Mouse (Mus musculus) layer of hippocampus, postnatal 14 days (tissue): ENCODE results near the gene Ern2. TPM values are rescaled to one million over a fixed set of nuclear protein-coding genes. Genes with fewer than 3 reads are reported as not detected.
A peak's percentile ranks its signal among the peaks of the same experiment; 100 is the strongest.

Source experiments
- DNase-seq, 2 experiments: peaks; one replicate each; pipeline ENCODE4 v3.0.0; 2021 to 2022; ENCODE audit warnings: low spot score in 2 of 2, mixed read lengths in 1 of 2
- long read RNA-seq, 2 experiments: library from polyadenylated mRNA; stranded (forward); transcript quantifications; one replicate each; pipeline ENCODE4 v2.0.0; 2021
- total RNA-seq, 2 experiments: library from RNA; stranded (reverse); gene quantifications; 2 replicates each; pipeline ENCODE4 v1.2.3; 2021

Gene Ern2
- 1 to 10 TPM in 1 of 2 experiments, under 1 TPM in 1; 0.65 to 1.0 TPM for total RNA-seq
- long read RNA-seq, experiment 1, partial matches to known transcripts: 0 of 1 reads
- long read RNA-seq, experiment 1, other reads (novel, unspliced or antisense): 1 of 1 reads
- long read RNA-seq, experiment 2, partial matches to known transcripts: 0 of 1 reads
- long read RNA-seq, experiment 2, other reads (novel, unspliced or antisense): 1 of 1 reads

DNA sequence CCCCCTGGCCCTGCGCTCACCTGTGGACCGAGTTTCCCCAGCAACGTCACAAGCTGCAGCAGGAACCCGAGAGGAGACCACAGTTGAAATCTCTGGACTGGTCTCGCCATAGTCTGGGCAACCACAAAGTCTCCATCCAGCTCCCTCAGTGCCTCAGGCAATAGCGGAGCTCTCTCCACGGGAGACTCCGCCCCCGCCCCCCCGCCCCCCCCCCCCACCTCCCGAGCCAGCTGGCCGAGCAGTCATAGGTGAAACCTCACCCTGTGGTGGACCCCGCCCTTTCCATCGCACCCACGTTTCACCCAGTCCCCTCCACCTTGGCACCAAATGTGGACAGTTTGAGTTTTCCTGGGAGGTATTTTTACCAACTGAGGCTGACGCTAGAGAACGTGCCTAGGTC lies at the start of gene Ern2:
TSS of gene Ern2 (minus strand) at position 165 of the 400 bp plus-strand sequence.
- DNase-seq: no peak

DNA sequence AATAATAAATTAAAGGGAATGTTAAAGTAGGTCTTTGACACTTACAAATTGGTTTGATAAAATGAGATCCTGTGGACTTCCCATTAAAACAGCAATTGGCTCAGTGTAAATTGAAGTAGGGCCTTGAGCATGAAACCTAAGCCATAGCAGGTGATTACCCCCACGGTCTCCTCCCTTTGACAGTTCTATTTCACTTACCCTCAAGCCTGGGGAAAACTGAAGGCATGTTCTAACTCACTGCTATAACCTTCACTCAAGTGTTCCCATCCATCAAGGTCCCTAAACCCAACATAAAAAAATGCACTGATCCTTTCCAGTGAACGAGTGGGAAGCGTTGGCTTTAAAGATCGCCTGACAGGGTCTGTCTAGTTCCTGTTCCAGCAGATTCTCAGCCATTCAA lies 44.9 kb upstream of the Ern2 start:
- no peak for DNase-seq

DNA sequence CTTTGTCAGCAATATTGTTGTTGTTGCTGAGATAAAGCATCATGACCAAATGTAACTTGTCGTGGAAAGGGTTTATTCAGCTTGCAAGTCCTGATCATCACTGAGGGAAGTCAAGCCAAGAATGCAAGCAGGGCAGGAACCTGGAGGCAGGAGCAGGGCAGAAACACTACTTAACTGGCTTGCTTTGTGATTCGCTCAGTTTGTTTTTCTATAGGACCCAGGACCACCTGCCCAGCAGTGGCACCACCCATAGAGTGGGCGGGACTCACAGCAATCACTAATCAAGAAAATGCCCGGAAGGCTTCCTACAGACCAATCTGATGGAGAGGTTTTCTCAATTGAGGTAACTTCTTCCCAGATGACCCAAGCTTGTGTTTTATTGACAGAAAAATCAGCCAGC lies 43.9 kb upstream of the Ern2 start:
- DNase-seq: no peak

DNA sequence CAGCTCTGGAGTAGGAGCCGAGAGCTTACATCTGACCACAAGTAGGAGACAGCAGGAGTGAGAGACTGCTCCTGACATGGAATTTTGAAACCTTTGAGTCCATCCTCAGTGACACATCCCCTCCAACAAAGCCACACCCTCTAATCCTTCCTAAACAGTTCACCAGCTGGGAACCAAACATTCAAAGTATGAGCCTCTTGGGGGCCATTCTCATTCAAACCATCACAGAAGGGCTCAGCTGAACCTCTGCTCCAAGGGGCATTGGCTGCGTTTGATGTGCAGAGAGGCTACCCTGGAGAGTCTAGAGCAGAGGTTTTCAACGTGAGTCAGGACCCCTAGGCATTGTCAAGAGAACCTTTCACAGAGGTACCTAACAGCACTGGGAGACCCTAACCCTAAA lies 43.3 kb upstream of the Ern2 start:
- no peak for DNase-seq

DNA sequence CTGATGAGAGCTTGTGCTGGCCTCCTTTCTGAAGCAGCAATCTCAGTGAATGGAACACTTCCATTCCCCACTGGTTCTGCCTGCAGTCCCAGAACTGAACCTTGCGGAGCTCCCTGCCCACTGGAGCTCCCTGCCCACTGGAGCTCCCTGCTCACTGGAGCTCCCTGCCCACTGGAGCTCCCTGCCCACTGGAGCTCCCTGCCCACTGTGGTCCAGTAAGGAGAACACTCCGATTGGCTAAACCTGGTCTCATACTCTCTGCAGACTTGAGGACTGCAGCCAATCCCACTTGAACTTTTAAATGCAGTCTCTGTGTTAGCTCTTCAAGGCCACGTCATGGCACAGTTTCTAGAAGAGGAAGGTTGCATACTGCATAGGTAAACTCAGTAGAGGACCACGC lies 40.7 kb upstream of the Ern2 start:
- no peak for DNase-seq

DNA sequence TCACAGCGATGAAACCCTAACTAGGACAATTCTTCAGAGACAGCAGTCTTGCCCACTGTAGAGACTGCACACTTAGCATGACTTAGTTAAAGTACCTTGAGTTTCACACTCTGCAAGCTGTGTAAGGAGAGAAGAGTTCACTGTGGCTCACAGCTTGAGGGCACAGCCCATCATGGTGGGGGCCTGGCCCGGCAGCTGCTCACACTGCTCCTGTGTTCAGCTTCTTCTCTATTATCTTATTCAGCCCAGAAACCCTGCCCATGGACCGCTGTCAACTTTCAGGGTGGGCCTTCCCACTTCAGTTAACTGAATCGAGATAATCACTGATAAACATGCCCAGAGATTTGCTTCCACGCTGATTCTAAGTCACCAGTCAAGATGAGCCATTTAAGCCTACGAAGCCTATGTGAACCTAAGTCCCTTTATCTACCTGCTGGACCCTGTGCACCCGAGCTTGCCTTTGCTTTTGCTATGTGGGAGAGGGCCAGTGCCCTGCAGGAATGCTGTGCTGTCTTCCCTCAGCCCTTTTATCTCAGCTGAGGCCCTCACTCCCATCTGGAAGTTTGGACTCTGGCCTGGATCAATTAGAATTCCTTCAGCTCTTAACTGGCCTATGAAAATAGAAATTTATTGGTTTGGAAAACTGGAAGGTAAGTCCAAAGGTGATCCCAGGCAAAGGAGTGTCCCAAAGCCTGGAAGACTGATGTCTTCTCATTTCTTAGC lies 40.2 kb upstream of the Ern2 start:
- DNase-seq: no peak

DNA sequence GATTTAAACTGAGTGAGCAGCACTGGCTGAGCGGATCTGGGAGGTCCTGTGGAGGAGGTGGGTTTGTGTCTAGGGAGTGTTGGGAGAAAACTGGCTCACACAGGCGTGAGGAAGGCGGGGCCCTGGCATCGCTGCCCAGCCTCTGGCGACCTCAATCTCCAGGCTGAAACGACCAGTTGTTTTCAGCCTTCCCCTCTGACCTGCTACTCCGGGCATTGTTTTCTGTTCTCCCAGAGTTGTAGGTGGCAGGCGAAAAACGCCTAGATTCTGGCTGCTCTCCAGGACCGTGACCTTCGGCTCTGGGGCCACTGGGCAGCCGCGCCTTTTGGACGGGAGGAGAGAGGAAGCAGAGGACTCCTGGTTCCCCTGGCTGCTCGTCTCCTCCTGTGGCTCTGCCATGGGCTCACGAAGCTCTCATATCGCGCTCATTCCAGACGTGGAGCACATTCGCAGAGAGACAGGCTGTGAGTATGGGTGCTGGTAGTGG lies 33.4 kb upstream of the Ern2 start, which contains the start of gene Chp2:
TSS of gene Chp2 (plus strand) at position 182 of the 487 bp plus-strand sequence.
- DNase-seq: no peak

DNA sequence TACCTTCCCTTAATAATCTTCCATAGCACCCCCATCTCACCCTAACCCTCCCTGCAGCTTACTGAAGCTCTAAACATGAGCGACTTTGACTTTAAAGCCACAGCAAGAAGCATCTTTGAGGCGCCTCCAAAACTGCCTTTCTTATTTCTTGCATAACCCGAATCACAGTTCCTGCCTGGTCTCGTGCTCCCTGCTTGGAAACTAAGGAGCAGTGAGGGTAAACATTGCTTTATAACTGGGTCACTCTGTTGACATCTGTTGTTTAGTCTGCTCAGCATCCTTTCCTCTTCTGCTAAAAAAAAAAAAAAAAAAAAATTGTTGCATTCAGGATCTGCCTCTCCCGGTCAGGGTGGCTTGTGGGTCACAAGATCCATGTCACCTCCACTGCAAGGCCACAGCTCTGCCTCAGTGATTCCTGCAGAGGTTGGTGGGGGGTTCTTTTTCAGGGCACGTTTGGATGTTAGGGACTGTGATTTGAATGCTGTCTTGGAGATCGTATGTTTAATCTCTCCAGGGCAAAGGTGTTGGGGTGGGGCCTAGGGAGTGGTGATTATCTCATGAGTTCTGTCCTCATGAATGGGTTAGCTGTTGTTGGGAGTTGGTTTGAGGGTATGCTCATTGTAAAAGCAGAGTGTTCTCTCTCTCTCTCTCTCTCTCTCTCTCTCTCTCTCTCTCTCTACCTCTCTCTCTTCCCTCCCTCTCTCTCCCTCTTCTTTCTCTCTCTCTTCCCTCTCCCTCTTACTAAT lies 22.4 kb upstream of the Ern2 start:
- no peak for DNase-seq

DNA sequence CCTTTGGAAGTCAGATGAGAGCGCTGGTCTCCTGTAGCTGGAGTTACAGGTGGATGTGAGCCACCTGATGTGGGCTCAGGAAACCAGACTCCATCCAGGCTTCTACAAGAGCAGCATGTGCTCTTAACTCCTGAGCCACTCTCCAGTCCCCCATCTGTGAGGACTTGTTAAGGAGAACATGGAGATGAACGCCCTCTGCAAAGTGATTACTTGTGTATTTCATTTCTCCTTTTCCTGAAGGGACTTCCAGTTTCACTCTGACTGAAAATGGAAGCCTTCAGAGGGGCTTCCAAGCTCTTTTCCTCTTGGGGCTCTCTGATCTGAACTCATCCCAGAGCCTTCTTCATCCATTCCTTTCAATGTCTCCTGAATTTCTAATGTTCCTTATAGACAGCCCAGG lies 20.1 kb upstream of the Ern2 start:
- no peak for DNase-seq

DNA sequence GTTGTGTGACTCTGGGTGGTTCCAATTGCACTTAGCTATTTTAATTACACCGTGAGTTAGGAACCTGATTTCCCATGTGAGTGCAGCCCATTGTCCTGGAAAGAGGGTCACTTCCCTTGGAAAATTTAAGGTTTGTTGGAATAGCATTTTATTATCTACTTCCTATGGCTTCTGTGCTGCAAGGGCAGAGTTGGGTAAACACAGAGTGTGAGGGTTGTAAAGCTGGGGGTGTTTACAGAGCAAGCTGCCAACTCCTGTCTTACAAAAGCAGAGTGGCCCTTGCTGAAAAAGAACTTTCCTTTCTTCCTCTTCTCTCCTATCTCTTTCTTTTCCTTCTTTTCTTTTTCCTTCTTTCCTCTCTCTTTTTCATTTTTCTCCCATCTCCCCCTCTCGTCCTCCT lies 17.9 kb upstream of the Ern2 start:
- no peak for DNase-seq

DNA sequence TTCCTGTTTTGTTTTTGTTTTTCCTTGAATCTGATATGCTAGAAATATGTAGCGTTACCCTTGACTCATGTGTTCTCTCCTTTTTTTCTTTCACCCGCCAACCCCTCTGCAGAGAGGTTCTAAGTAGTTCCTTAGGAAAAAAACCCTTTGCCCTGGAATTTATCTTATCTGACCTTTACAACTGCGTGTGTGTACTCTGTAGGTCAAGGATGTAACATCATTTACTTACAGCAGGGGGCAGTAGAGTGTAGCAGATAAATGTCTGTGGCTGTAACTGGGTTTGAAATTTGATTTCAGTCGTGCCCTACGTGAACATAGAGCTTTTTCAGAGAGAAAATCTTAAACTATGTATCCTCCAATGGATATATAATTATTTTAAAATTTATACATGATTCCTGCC lies 13.3 kb upstream of the Ern2 start:
- peak in 1 of 2 experiments; percentile 65 for DNase-seq

DNA sequence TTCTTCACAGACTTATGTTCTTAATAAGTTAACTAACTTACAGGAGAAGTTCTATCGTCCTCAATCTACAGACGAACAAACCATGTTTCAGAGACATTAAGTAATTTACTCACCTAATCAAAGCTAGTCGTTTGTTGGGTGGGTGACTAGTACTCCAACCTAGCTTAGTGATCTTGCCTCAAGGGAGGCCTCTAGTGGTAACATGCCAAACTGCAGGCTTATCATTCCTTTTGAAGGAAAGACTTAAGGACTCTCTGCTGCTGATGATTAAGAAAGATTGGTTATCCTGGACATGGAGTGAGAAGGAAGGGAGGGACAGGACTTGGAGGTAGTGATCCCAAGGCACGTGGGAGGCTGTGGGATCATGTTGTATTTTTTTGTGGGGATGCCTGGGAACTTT lies 11.3 kb upstream of the Ern2 start:
- DNase-seq: peak in 1 of 2 experiments; percentile 55

DNA sequence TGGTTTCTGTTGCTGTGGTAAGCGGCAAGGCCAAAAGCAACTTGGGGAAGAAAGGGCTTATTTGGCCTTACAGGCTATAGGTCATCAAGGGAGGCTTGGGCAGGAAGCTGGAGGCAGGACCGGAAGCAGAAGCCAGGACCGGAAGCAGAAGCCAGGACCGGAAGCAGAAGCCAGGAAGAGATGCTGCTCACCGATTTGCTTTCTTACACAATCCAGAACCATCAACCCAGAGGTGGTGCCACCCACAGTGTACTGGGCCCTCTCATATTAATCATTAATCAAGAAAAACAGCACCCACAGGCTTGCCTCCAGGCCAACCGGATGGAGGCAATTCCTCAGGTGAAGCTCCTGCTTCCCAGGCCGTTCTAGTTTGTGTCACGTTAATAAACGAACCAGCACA lies 10.8 kb upstream of the Ern2 start:
- DNase-seq: no peak

DNA sequence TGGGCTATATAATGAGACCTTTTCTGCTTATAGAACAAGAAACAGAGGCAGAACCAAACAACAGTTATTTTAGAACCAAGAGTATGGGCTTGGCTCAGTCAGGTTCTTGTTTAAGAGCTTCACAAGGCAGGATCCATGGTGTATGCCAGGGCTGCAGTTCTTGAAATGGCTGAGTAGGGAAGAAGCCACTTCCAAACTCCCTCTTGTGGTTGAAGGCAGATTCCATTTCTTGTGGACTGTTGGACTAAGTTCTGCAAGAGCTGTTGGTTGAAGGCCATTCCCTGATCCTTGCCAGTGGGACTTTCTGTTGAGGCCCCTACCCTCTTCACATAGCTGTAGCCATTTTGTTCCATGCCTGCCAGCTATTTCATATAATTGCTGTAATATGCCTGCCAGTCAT lies 7.9 kb upstream of the Ern2 start:
- no peak for DNase-seq

DNA sequence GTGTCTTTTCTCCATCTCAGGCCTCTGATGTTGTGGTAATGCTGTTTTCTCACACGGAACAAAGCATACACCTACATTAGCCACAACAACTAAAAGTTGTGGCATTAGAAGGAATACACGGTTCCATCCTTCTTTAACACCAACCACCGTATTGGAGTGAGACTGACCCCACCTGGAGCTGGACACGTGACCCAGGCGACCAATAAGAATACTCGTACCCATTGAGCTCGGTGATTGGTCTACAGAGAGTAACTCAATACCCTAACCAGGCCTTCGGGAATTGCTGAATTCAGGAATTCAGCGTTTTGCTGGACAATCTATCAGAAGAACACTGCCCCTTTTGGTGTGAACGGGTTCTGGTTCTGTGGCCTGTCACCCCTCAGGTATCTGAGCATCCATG lies 5.1 kb upstream of the Ern2 start:
- DNase-seq: no peak

DNA sequence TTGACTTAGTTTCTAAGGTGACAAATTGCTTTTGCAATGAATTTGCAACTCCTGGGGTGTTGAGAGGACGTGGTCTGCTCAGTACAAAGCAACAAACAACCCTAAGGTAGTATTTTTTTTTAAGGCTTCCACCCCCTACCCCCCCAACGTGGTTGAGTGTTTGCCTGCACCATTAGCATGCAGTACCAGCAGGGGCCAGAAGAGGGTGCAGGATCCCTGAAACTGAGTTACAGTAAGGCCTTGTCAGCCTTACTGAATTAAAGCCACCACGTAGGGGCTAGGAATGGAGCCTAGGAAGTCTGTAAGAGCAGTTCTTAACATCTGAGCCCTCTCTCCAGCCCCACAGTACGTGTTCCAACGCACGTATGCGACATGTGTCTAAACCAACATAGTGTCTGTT lies 3.5 kb upstream of the Ern2 start:
- peak; percentile 14 to 22 for DNase-seq

DNA sequence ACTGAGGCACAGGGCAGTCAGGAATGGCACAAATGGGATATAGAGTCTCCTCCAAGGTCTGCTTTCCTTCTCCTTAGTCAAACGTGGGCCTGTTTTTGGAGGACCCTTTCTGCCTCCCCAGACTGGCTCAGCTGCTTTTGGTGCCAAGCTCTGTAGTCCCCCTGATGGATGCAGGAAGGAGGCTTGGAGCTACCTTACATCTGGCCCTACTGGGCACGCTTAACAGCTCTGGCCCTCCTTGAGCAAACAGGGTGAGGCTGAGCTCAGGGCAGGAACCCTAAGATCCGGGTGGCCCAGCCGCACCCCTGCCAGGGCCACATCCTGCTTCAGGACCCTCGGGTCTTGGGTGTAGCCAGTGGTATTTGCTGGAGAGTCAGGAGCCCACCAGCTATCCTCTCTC lies 1.4 kb downstream of the Ern2 start:
- DNase-seq: no peak

DNA sequence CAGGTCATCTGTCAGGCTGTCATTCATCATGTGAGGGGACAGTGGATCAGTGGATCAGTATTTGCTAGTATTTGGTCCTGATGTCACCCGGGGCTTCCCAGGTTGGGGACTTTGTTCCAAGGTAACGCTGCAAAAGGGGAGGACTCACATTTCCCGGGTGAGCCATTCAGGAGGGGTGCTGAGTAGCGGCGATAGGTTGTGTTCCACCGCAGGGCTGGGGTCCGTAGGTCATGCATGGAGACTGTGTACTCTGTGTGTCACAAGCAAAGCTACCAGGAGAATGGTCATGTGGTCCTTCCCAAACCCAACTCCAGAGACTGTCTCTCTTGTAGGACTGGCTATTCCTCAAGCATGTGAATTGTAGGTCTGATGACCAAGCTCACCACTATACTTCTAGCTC lies 5.3 kb downstream of the Ern2 start:
- no peak for DNase-seq

DNA sequence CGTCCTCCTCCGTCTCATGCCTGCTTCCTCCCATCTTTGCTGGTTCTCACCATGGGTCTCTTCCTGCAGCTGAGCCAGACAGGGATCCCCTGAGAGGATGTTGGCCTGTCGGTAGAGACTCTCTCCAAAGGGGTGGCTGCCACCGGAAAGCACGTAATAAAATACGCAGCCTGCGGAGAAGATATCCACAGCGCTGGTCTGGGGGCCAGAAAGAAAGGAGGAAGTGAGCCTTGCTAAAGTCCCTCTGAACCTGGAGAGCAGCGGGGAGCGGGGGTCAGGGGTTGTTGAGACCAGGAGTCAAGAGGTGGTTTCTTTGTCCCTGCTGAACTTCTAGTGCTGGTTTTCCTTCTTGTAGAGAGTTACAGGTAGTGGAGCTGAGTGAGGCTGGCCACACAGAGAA lies 14.4 kb downstream of the Ern2 start:
- DNase-seq: no peak

DNA sequence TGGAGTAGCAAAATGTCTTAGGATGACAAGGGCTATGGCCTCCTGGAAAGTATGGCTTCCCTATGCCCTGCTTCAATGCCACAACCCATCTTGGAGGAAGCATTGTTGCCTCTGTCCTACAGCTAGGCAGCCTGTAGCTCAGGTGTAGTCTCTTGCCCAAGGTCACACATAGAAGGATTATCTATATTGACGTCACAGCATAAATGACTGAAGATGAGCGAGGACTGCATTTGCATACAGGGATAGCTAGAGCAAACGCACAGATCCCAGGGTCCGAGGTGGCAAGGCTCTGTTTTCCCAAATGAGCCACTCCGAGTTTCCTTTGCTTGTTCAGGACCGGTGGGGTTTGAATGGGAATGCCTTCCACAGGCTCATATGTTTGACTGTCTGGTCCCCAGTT lies 15.3 kb downstream of the Ern2 start:
- no peak for DNase-seq

DNA sequence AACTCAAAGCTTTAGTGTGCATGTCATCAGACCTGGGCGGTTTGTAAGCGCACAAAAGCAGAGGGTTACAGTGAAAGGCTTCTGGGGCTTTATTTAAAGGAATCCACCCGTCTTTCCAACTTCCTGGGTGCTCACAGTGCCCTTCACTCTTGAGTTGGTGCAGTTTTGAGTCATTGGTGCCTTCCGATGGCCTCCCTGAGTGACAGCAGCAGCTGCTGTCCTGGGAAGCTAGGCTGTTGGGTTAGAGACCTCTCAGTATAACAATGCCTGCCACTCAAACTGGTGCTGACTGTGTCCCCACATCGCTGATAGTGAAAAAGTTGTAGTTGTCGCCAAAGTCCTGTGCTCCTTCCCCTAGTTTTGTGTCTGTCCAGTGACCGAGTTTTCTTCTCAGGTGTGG lies 18.8 kb downstream of the Ern2 start:
- no peak for DNase-seq

DNA sequence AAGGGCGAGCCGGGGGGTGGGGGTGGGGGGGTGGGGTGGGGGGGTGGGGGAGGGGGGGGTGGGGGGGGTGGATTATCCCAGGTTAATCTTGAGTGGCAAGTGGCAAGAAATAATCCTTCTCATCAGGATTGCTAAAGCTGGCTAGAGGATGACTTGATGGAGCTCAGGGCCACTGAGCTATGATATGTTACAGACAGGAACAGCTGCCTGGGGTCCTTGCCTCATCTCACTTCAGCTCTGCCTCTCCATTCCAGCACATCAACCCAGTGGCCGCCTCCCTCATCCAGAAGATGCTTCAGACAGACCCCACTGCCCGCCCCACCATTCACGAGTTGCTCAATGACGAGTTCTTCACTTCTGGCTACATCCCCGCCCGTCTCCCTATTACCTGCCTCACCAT lies 22.2 kb downstream of the Ern2 start:
- no peak for DNase-seq
